Mouse (Mus musculus): ENCODE measurements around the gene Nxpe2. TPM values are rescaled to one million over a fixed set of nuclear protein-coding genes. Genes with fewer than 3 reads are reported as not detected.

Nxpe2 gene
- total and polyA plus RNA-seq, 3 experiments: 19.5 to 44.3 (median 30.5) TPM

DNA sequence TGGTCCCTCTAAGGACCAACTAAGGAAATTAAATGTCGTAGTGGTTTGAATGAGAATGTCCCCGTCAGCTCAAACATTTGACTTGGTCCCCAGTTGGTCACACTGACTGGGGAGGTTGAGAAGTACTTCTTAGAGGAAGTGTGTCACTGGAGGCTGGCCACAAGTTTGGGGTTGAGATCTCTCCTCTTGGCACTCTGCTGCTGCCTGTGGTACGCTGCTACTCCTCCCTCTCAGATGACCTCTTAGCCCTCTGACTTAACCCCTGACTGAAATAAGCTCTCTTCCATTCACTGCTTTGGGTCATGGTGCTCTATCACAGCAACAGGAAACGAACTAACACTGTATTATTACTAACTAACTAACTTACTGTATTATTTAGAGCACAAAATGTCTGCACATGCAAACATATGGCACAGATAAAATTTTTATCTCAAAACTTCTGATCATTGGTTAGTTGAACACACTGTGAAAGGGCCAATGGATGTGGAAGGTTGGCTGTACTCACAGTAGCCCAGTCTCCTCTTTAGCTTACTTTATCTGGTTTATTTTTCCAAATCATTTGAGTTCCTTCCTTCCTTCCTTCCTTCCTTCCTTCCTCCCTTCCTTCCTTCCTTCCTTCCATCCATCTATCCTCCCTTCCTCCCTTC, 20.1 kb upstream of the Nxpe2 start:
- no peaks in the 10 kb centered on the region for H3K27me3 ChIP-seq (replicated peaks)
- no peaks in the 10 kb centered on the region for H3K79me2 ChIP-seq (replicated peaks; ENCODE audit: control insufficient read depth, extremely low read depth, insufficient read depth, poor library complexity, severe bottlenecking)
- dilution Hi-C loops (cut with MboI; ENCODE audit: extremely low pct_ligation_motif_present, extremely low pct_unique_long_range_greater_than_20kb, low sequenced_read_pairs): no loop called here
- no peak for DNase-seq (ENCODE audit: extremely low read depth)
- no peak overlapping the region for H3K9ac ChIP-seq (ENCODE audit: insufficient read depth, low read depth)
- peaks cover 0 to 19% of the 10 kb centered on the region in 2 experiments; a peak in 3 of 4 replicates for H3K4me1 ChIP-seq (ENCODE audit: control insufficient read depth in 1 of 2, insufficient read depth in 2 of 2)
- in situ Hi-C loops (cut with MboI; ENCODE audit: low pct_ligation_motif_present, low pct_unique_long_range_greater_than_20kb, low sequenced_read_pairs): no loop called here
- TF ChIP-seq UBTF (IDR thresholded peaks at IDR 0.05; ENCODE audit: low read depth, low read length) (no peak), POLR2AphosphoS2 (IDR thresholded peaks at IDR 0.05; ENCODE audit: low read depth, low read length) (no peak), KAT2A (IDR thresholded peaks at IDR 0.05; ENCODE audit: insufficient replicate concordance, low read length) (no peak), ZC3H11A (IDR thresholded peaks at IDR 0.05; ENCODE audit: low read depth, low read length) (no peak), MAX (IDR thresholded peaks at IDR 0.05; ENCODE audit: low read length) (no peak), POLR2A (IDR thresholded peaks at IDR 0.05; ENCODE audit: low read depth, low read length) (no peak), EP300 (IDR thresholded peaks at IDR 0.05; ENCODE audit: low read length) (no peak), SMC3 (IDR thresholded peaks at IDR 0.05; ENCODE audit: low read depth, low read length) (no peak)
- H3K4me3 ChIP-seq (replicated peaks in 1 of 3; ENCODE audit: low read depth in 2 of 3, low read length in 2 of 3, poor library complexity in 1 of 3): no peak overlapping the region
- H3K36me3 ChIP-seq (replicated peaks in 1 of 2; ENCODE audit: control insufficient read depth in 1 of 2, insufficient read depth in 1 of 2, low read length in 1 of 2): peaks cover 0 to 38% of the 10 kb centered on the region in 2 experiments
- no peak overlapping the region for H3K27ac ChIP-seq (ENCODE audit: insufficient read depth, low read depth)
- no peak overlapping the region for H3K4me2 ChIP-seq (ENCODE audit: insufficient read depth, low read depth, poor library complexity, severe bottlenecking)
- H3K9me3 ChIP-seq (replicated peaks; ENCODE audit: low read length): no peaks in the 10 kb centered on the region

DNA sequence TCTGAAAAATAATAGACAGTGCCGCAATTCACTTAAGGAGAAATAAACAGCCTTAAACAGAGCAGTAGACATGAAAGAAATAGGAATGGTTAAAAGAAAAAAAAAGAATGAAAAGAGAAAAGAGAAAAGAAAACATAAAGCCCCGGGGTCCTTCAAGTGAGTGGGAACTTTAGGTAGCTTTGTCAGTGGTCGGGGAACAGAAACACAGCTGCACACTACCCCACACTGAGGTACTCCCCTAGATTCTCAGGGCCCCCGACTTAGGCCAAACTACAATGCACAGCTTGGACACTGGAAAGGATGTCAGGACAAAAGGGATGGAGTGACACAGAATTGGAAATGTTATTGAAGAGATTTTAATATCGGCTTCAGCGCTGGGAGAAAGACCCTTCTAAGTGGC, 9.5 kb upstream of the Nxpe2 start:
- no peak for TF ChIP-seq JUND (conservative IDR thresholded peaks at IDR 0.05; ENCODE audit: low read depth, low read length)
- TF ChIP-seq RCOR1 (conservative IDR thresholded peaks at IDR 0.05; ENCODE audit: low read depth, low read length): no peak
- TF ChIP-seq ZKSCAN1 (IDR thresholded peaks at IDR 0.05; ENCODE audit: borderline replicate concordance, low read depth, low read length): no peak
- TF ChIP-seq EP300 (IDR thresholded peaks at IDR 0.05; ENCODE audit: low read length): no peak
- no peak for TF ChIP-seq PAX5 (IDR thresholded peaks at IDR 0.05; ENCODE audit: low read length)
- TF ChIP-seq MYC (IDR thresholded peaks at IDR 0.05; ENCODE audit: low read depth, low read length): no peak
- Histone ChIP-seq H3K36me3 (replicated peaks in 1 of 2; ENCODE audit: control insufficient read depth in 1 of 2, insufficient read depth in 1 of 2, low read length in 1 of 2) (peaks cover 14 to 72% of the 10 kb centered on the region in 2 experiments), H3K27me3 (replicated peaks) (no peaks in the 10 kb centered on the region), H3K9ac (ENCODE audit: insufficient read depth, low read depth) (no peak overlapping the region), H3K4me2 (ENCODE audit: insufficient read depth, low read depth, poor library complexity, severe bottlenecking) (no peak overlapping the region), H3K4me3 (replicated peaks in 1 of 3; ENCODE audit: low read depth in 2 of 3, low read length in 2 of 3, poor library complexity in 1 of 3) (no peak overlapping the region), H3K9me3 (replicated peaks; ENCODE audit: low read length) (no peaks in the 10 kb centered on the region), H3K4me1 (ENCODE audit: control insufficient read depth in 1 of 2, insufficient read depth in 2 of 2) (peaks cover 7 to 28% of the 10 kb centered on the region in 2 experiments; a peak in 3 of 4 replicates), H3K79me2 (replicated peaks; ENCODE audit: control insufficient read depth, extremely low read depth, insufficient read depth, poor library complexity, severe bottlenecking) (no peaks in the 10 kb centered on the region), H3K27ac (ENCODE audit: insufficient read depth, low read depth) (no peak overlapping the region)
- no peak for DNase-seq (ENCODE audit: extremely low read depth)
- dilution Hi-C loops (cut with MboI; ENCODE audit: extremely low pct_ligation_motif_present, extremely low pct_unique_long_range_greater_than_20kb, low sequenced_read_pairs): no loop called here
- in situ Hi-C loops (cut with MboI; ENCODE audit: low pct_ligation_motif_present, low pct_unique_long_range_greater_than_20kb, low sequenced_read_pairs): no loop called here

Data from CH12.LX (cell line).